Mouse (Mus musculus): ENCODE results near the gene Osbp2. TPM values are rescaled to one million over a fixed set of nuclear protein-coding genes. Genes with fewer than 3 reads are reported as not detected.

The Osbp2 gene
- polyA plus RNA-seq, 1 experiment from 2014 or later, result 33.1 TPM

- no peak overlapping the region for H3K9ac ChIP-seq
- WGBS, result 91% methylated on average over 1 of the region's 1 CpGs
- H3K27me3 ChIP-seq, result no peaks in the 10 kb centered on the region
- no peaks in the 10 kb centered on the region for H3K4me1 ChIP-seq (replicated peaks)
- no peak overlapping the region for H3K4me2 ChIP-seq
- peaks cover 89% of the 10 kb centered on the region for H3K36me3 ChIP-seq
- no peak for ATAC-seq (ENCODE audit: low FRiP score, low read depth)
- H3K4me3 ChIP-seq, result no peak overlapping the region
- H3K27ac ChIP-seq (replicated peaks), result no peak overlapping the region
- H3K9me3 ChIP-seq, result no peaks in the 10 kb centered on the region
These were observed 179.5 kb downstream of the Osbp2 start for GRCm38 (mm10) chr11:3684232-3684631.

GRCm38 (mm10) chr11:3683696-3684095 is 180.0 kb downstream of the Osbp2 start:
- no peak overlapping the region for H3K9ac ChIP-seq
- no peak for ATAC-seq (ENCODE audit: low FRiP score, low read depth)
- H3K4me2 ChIP-seq, result no peak overlapping the region
- peaks cover 87% of the 10 kb centered on the region for H3K36me3 ChIP-seq
- WGBS, result 95% methylated on average over 11 of the region's 11 CpGs
- H3K27ac ChIP-seq (replicated peaks), result no peak overlapping the region
- H3K9me3 ChIP-seq, result no peaks in the 10 kb centered on the region
- no peak overlapping the region for H3K4me3 ChIP-seq
- no peaks in the 10 kb centered on the region for H3K27me3 ChIP-seq
- H3K4me1 ChIP-seq (replicated peaks), result no peaks in the 10 kb centered on the region

GRCm38 (mm10) chr11:3679771-3680170 is 183.9 kb downstream of the Osbp2 start:
- 98% methylated on average over 3 of the region's 3 CpGs for WGBS
- no peak for ATAC-seq (ENCODE audit: low FRiP score, low read depth)
- no peak overlapping the region for H3K4me3 ChIP-seq
- no peak overlapping the region for H3K4me2 ChIP-seq
- no peaks in the 10 kb centered on the region for H3K9me3 ChIP-seq
- no peak overlapping the region for H3K9ac ChIP-seq
- H3K4me1 ChIP-seq (replicated peaks), result no peaks in the 10 kb centered on the region
- H3K36me3 ChIP-seq, result peaks cover 86% of the 10 kb centered on the region
- H3K27me3 ChIP-seq, result no peaks in the 10 kb centered on the region
- H3K27ac ChIP-seq (replicated peaks), result no peak overlapping the region

GRCm38 (mm10) chr11:3677204-3677603 is 186.5 kb downstream of the Osbp2 start:
- Histone ChIP-seq H3K4me2 (no peak overlapping the region), H3K27me3 (no peaks in the 10 kb centered on the region), H3K9ac (no peak overlapping the region), H3K9me3 (no peaks in the 10 kb centered on the region), H3K4me1 (replicated peaks) (no peaks in the 10 kb centered on the region), H3K27ac (replicated peaks) (no peak overlapping the region), H3K36me3 (peaks cover 86% of the 10 kb centered on the region), H3K4me3 (no peak overlapping the region)
- ATAC-seq (ENCODE audit: low FRiP score, low read depth), result no peak
- WGBS, result 85% methylated on average over 6 of the region's 6 CpGs

GRCm38 (mm10) chr11:3676423-3676822 is 187.3 kb downstream of the Osbp2 start:
- 98% methylated on average over 5 of the region's 5 CpGs for WGBS
- no peak for ATAC-seq (ENCODE audit: low FRiP score, low read depth)
- H3K4me3 ChIP-seq, result no peak overlapping the region
- H3K9ac ChIP-seq, result no peak overlapping the region
- H3K4me1 ChIP-seq (replicated peaks), result no peaks in the 10 kb centered on the region
- H3K9me3 ChIP-seq, result no peaks in the 10 kb centered on the region
- H3K27me3 ChIP-seq, result no peaks in the 10 kb centered on the region
- no peak overlapping the region for H3K4me2 ChIP-seq
- H3K36me3 ChIP-seq, result peaks cover 91% of the 10 kb centered on the region
- no peak overlapping the region for H3K27ac ChIP-seq (replicated peaks)

GRCm38 (mm10) chr11:3674545-3674944 is 189.2 kb downstream of the Osbp2 start:
- 88% methylated on average over 4 of the region's 4 CpGs for WGBS
- no peak overlapping the region for H3K27ac ChIP-seq (replicated peaks)
- no peak for ATAC-seq (ENCODE audit: low FRiP score, low read depth)

GRCm38 (mm10) chr11:3671000-3671628 is 192.6 kb downstream of the Osbp2 start:
- H3K4me2 ChIP-seq, result no peak overlapping the region
- H3K9ac ChIP-seq, result no peak overlapping the region
- H3K27me3 ChIP-seq, result no peaks in the 10 kb centered on the region
- 90% methylated on average over 1 of the region's 1 CpGs for WGBS
- no peak overlapping the region for H3K27ac ChIP-seq (replicated peaks)
- no peaks in the 10 kb centered on the region for H3K9me3 ChIP-seq
- H3K4me1 ChIP-seq (replicated peaks), result no peaks in the 10 kb centered on the region
- no peak overlapping the region for H3K4me3 ChIP-seq
- peaks cover 71% of the 10 kb centered on the region for H3K36me3 ChIP-seq
- ATAC-seq (ENCODE audit: low FRiP score, low read depth), result no peak

More at GRCm38 (mm10) chr11:3674545-3674944, 189.2 kb downstream of the Osbp2 start:
- H3K36me3 ChIP-seq, result peaks cover 91% of the 10 kb centered on the region
- no peak overlapping the region for H3K9ac ChIP-seq
- no peaks in the 10 kb centered on the region for H3K27me3 ChIP-seq
- no peaks in the 10 kb centered on the region for H3K4me1 ChIP-seq (replicated peaks)
- H3K9me3 ChIP-seq, result no peaks in the 10 kb centered on the region
- no peak overlapping the region for H3K4me2 ChIP-seq
- H3K4me3 ChIP-seq, result no peak overlapping the region

- Histone ChIP-seq H3K4me3 (no peak overlapping the region), H3K9ac (no peak overlapping the region), H3K27me3 (no peaks in the 10 kb centered on the region), H3K9me3 (no peaks in the 10 kb centered on the region), H3K27ac (replicated peaks) (no peak overlapping the region), H3K4me2 (no peak overlapping the region), H3K36me3 (peaks cover 64% of the 10 kb centered on the region), H3K4me1 (replicated peaks) (no peaks in the 10 kb centered on the region)
- ATAC-seq (ENCODE audit: low FRiP score, low read depth), result no peak
These were observed 193.9 kb downstream of the Osbp2 start for GRCm38 (mm10) chr11:3669849-3670248.

GRCm38 (mm10) chr11:3668768-3669167 is 194.9 kb downstream of the Osbp2 start:
- Histone ChIP-seq H3K36me3 (peaks cover 64% of the 10 kb centered on the region), H3K4me1 (replicated peaks) (no peaks in the 10 kb centered on the region), H3K4me2 (no peak overlapping the region), H3K27me3 (no peaks in the 10 kb centered on the region), H3K9me3 (no peaks in the 10 kb centered on the region), H3K4me3 (no peak overlapping the region), H3K27ac (replicated peaks) (no peak overlapping the region), H3K9ac (no peak overlapping the region)
- 89% methylated on average over 2 of the region's 2 CpGs for WGBS
- ATAC-seq (ENCODE audit: low FRiP score, low read depth), result no peak

- no peak for ATAC-seq (ENCODE audit: low FRiP score, low read depth)
- peaks cover 62% of the 10 kb centered on the region for H3K36me3 ChIP-seq
- H3K4me1 ChIP-seq (replicated peaks), result no peaks in the 10 kb centered on the region
- no peak overlapping the region for H3K4me2 ChIP-seq
- WGBS, result 72% methylated on average over 3 of the region's 3 CpGs
- H3K4me3 ChIP-seq, result no peak overlapping the region
- H3K9ac ChIP-seq, result no peak overlapping the region
- H3K27ac ChIP-seq (replicated peaks), result no peak overlapping the region
- H3K9me3 ChIP-seq, result no peaks in the 10 kb centered on the region
- no peaks in the 10 kb centered on the region for H3K27me3 ChIP-seq
These were observed 196.2 kb downstream of the Osbp2 start for GRCm38 (mm10) chr11:3667506-3667905.

- WGBS, result 84% methylated on average over 2 of the region's 2 CpGs
- H3K9me3 ChIP-seq, result no peaks in the 10 kb centered on the region
- H3K4me2 ChIP-seq, result no peak overlapping the region
These were observed 201.7 kb downstream of the Osbp2 start for GRCm38 (mm10) chr11:3661964-3662363.

More at GRCm38 (mm10) chr11:3661964-3662363, 201.7 kb downstream of the Osbp2 start:
- H3K4me3 ChIP-seq, result no peak overlapping the region
- no peak overlapping the region for H3K27ac ChIP-seq (replicated peaks)
- H3K4me1 ChIP-seq (replicated peaks), result no peaks in the 10 kb centered on the region
- no peak for ATAC-seq (ENCODE audit: low FRiP score, low read depth)
- H3K27me3 ChIP-seq, result no peaks in the 10 kb centered on the region
- H3K9ac ChIP-seq, result no peak overlapping the region
- H3K36me3 ChIP-seq, result peaks cover 31% of the 10 kb centered on the region
